Mouse (Mus musculus) CD4-positive helper T cell, adult 2 months (primary cell): Measurements from ENCODE around the gene Rbms3.

Experiments
- DNase-seq: peaks from one replicate; pipeline ENCODE4 v3.0.0-alpha.2; 2012; ENCODE audit warnings: low read depth, missing footprints, low spot score

The Rbms3 gene

DNA sequence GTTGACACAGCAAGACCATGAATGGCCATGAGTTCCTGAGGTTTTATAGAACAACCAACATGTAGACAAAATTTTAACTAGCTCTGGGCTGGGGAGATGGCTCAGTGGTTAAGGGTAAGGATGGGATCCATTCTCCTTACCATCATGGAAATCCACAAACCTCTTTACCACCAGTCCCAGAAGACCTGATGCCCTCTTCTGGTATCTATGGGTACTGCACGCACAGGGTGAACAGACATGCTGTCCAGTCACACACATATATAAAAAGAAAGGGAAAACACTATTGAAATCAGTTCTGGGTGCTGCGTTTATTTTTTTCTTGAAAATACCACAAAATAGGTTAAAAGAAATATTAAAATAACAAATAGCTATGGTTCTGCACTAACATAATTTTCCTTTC is 577.8 kb downstream of the Rbms3 start:
- no peak for DNase-seq

DNA sequence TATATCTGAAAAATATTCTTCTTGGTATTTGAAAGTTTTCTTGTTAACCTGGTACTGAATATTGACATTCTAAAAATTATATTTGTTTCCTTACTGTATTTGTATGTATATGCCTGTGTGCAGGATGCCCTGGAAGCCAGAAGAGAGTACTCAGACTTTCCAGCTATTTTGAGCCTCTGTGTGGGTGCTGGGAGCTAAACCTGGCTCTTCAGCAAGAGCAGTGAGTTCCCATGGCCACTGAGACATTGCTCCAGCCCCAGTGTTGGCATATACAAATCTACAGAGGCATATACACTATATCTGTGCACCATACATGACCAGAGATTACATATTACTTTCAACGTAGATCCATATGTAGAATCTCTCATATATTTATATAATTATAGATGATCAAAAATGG is 581.1 kb downstream of the Rbms3 start:
- no peak for DNase-seq

DNA sequence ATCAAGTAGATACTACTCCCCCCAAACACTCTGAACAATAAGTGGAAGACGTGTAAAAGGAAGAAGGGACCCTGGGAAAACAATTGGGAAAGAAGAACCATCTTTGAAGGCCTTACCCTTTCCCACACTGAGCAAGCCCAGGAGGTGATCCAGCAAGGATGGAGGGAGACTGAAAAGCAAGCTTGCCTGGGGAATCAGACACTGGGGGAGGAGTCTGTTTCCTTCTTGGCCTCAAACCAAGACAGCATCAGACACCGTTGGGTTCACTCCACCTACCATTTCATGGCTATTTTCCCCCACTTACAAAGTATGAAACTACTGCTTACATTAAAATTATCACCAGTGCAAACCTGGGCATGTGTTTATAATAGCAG is 587.7 kb downstream of the Rbms3 start:
- DNase-seq: no peak

DNA sequence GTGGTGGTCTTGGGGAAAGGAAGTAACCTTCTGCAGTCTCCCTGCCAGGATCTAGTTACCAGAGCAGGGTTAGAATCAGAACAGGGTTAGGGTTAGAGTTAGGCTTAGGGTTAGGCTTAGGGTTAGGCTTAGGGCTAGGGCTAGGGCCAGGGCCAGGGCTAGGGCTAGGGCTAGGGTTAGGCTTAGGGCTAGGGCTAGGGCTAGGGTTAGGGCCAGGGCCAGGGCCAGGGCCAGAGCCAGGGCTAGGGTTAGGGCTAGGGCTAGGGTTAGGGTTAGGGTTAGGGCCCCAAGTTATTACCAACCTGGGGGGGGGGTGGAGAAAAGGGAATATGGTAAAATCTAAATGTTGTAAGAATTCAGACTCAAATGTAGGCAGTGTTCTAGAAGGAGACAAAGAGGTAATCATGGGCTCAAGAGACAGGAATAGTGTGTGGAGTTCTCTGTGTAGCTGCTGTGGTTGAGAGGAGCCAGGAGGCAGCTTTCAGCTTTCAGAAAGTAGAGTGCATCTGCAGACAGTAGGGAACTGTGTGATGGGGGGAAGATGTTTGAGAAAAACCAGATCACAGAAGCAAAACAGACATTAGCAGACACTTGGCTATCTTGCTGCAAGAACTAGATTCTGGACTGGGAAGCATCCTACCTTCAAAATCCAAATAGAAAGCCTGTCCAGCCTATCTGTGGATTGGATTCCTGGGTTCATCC is 588.3 kb downstream of the Rbms3 start:
- no peak for DNase-seq

DNA sequence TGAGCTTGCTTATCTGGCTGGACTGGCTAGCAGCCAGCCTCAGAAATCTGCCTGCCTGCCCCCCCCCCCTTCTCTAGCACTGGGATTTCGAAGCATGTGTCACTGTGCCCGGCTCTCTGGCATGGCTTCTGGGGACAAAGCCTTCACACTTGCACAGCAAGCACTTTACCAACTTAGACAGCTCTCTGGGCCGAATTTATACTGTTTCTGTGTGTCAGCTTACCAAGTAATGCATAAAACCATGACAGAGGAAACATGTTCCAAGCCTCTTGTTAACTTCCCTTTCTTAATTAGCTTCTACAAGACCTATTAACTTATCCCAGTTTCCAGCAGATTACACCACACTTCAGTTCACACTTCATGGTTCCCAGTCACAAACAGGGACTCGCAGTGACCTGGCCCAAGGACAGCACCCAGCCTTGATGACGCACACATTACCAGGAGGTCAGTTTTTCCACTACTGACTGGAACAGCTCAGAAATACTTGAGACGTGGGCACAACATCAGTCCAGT is 589.7 kb downstream of the Rbms3 start:
- DNase-seq: no peak

DNA sequence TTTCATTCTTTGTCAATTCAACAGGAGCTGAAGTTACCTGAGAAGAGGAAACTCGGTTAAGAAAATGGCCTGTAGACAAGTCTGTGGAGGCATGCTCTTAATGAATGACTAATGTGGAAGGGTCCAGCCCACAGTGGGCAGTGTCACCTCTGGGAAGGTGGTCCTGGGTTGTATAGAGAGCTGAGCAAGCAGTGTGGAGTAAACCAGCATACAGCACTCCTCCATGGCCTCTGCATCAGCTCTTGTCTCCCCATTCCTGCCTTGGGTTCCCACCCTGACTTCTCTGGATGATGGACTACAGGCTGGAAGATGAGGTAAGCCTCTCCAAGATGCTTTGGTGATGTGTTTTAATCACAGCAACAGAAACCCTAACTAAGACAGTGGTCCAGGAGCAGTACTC is 597.0 kb downstream of the Rbms3 start:
- no peak for DNase-seq

DNA sequence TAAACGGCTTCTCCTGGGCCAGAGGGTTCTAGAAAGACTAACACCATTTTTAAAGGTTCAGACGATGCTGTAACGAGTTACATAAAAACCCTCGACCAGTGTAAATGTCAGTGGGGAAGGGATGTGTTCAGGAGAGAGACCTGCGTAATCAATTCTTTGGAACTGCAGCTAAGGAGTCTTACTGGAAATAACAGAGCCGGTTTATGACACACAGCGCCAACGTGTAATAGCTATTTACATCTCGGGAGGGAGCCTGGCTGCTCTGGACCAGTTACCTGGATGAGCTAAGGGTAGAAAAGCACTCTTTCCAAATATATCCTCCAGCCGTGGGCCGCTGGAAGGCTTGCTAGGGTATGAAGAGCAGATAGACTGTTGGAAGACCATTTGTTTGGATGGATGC is 598.5 kb downstream of the Rbms3 start:
- no peak for DNase-seq

DNA sequence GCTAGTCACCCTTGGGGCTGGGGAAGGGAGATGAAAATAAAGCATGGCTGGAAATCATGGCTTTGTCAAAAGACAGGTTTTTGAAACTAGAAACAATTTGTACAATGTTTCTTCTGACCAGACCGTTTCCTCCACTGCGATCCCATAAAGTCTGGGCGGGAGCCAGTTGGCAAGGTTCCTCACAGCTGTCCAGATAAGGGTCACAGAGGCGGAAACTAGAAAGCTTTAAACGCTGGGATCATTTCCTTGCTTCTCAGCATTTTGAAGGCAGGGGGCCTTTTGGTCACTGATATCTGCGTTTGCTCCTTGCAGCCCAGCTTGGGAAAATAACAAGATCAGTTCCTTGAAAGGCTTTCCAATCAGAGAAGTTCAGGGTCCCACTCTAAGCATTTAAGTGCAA is 598.9 kb downstream of the Rbms3 start:
- no peak for DNase-seq

DNA sequence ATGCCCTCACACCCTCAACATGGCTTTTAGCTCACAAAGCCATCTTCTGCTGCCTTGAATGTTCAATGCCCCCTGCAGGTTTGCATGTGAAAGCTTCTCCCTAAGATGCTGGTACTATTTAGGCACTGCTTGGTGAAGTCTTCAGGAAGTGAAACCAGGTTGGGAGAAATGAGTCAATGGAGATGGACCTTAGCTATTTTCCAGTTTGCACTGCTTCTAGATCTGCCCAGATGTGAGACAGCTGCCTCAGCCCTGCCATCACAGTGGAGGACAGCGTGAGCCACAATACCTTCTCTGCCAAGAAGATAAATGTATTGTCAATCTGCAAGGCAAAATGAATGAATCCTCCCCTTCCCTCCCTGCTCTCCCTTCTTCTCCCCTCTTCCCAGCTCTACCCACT is 599.8 kb downstream of the Rbms3 start:
- DNase-seq: no peak

DNA sequence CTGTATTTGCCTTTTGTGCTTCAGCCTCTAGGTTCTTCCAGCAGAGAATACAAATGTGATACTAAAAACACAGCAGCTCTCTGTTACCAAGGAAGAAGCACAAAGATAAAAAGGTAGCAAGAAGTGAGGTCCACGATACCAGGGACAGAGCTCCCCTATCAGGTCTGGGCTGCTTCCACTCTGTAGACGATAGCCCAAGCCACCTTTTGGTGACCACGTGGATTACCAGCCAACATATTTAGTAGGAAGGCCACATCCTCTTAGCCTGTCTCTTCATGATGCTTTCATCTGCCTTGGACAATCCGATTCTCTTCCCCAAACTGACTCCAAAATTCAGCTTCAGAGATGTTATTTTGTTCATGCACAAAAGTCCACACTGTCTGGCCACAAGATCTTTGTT is 601.1 kb downstream of the Rbms3 start:
- DNase-seq: no peak

DNA sequence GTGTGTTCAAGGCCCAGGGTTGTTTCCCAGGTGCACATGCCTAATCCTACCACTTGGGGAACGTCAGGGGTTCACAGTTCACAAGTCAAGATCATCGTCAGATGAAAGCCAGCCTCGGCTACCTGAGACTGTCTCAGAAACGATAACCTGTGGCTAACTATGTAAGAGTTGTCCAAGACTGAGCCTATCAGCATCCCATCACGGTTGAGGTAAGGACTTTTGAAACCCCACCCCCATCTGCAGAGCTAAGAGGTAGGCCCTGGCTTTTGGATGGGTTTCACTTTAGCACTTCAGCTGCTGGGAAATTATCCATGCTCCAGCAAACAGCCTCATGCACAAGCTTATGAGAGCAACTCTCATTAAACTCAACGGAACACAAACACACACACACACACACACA is 607.6 kb downstream of the Rbms3 start:
- DNase-seq: no peak

DNA sequence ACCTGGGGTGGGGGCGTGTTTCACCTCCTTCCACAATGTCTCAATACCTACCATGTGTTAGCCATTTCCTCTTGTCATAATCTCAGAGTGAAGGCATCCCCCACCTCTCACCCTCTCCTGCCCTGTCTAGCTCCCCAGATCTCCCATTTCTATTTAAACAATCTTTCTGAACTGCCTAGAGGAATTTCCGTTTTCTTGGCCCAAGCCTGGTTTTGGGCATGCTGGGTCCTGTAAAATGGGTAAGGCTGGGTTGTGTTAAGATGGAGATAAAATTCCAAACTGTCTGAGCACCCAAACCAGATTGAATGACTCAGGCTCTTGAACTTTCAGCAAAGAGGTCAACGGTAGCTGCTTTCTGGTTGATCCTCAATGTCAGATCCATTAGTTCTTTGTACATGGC is 608.2 kb downstream of the Rbms3 start:
- no peak for DNase-seq

DNA sequence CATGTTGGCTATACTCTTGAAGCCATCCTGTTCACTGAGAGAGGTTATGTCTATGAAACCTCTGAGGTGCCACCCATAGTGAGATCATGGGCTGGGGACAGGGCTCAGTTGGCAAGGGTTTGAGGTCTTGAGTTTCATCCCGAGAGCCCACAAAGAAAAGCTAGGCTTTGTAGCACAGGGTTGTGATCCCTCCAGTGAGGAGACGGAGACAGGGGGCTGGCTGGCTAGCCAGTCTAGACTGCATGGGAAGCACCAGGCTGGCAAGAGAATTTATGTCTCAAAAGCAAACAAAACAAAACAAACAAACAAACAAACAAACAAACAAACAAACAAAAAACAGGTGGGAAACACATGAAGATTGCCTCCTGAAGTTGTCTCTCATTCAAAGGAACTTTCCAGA is 609.5 kb downstream of the Rbms3 start:
- DNase-seq: no peak

DNA sequence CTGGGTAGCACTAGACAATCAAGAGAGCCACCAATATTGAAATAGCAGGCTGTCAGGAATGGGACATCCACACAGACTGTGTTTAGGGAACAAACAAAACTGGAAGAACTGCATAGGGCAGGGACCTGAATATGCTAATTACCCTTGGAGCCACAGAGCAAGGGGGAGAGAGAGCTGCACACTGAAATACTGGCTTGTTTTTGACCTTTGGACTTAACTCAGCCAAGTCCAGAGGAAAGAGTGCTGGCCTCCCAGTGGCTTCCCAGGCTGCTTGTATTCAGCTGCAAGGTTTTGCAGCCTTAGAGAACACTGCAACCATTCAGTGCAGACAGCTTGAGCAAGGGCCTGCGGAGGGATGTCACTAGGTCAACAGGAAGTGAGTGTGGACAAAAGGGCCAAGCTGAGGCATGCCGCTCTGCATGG is 611.0 kb downstream of the Rbms3 start:
- DNase-seq: no peak

DNA sequence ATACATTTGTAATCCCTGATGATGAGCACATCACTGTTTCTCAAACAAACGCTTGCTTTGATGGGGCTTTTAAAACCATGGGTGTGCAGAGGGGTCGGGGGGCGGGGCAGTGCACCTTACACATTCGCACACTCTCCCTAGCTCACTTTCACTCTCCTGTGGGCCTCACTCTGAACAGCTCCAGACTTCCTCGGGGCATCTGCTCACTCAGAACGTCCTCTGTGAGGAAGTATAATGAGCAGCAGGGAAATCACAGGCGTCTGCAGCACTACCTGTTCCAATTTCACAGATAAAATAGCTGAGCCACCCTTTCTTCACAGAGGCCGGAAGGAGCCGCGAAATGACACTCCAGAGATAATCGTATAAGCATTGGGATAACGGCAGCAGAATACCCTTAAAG is 611.4 kb downstream of the Rbms3 start:
- no peak for DNase-seq

DNA sequence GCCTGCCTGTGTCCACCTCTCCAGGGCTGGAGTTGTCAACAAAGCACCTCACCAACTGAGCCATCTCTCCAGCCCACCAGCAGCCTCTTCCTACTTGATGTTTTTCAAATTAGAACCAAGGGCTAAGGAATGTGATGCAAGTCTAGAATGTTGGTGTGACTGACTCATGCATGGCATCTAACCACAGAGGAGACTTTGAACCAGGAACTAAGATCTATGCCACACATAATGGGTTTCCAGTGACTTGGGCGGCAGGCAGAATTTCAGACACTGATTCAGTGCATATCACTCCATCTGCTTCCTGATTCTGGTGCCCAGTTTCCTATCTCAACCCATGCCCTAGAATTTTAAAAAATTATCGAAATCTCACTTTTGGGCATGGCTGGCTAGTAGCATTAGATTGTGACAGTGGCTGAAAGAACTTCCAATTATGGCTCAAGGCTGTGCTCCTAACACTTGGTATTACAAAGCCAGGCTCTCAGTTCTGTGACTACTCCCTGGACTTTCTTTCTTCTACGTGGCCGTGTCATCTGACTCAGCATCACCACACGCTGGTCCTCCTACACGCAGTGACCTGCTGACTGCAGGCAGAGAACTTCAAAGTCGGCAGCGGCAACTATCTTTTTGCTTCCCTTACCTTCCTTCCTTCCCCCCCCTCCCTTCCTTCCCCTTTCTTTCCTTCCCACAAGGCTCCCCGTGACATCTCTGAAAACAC is 613.0 kb downstream of the Rbms3 start:
- no peak for DNase-seq

DNA sequence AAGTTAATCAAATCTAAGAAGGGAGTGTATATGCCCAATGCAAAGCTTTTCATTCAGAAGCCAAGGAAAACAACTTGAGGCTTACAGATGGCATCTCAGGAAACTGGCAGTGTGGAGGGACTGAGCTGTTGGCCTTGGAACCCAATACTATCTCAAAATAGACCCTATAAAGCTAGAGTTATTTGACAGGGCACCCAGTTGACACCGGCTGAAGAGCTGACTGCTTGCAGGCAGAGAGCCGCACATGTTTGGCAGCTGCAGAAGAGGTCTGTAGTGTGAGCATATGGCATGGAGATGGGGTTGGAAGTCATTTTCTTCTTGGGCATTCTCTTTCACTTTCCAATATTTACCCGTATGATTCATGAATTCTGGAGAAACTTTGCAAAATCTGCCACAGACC is 616.3 kb downstream of the Rbms3 start:
- DNase-seq: no peak

DNA sequence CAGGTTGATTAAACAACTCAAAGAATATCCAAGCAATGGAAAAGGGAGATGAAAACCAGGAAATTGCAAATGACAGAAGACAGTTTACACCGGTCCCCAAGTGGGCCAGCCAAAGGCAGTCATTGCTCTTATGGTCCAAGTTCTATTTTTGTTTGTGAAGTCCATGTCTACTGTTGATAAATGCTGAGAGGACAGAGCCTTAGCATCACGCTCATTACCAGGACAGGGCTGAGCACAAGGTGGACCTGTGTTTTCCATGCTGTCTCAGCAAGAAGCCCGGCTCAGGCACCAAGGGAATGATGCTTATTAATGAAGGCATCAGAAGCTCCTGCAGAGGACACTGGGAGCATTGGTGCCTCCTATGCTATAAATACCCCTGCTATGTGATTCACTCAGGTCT is 618.9 kb downstream of the Rbms3 start:
- DNase-seq: no peak

DNA sequence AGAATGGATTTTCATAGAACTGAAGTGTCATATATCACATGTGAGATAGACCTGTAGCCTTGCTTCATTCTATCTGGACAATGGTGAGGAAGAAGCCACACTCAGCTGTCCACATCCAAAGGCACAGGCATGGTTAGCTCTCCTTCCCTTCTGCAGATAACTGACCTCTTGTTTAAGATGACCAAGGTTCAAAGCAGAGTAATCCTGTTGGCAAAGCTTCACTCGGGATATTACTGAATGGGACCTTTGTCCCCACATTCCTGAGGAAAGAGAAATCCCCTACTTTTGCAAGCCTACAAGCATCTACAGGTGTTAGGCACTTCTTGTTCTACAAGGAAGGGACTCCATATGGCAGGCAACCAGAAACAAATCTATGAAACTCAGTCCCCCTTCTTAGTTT is 621.5 kb downstream of the Rbms3 start:
- DNase-seq: no peak

DNA sequence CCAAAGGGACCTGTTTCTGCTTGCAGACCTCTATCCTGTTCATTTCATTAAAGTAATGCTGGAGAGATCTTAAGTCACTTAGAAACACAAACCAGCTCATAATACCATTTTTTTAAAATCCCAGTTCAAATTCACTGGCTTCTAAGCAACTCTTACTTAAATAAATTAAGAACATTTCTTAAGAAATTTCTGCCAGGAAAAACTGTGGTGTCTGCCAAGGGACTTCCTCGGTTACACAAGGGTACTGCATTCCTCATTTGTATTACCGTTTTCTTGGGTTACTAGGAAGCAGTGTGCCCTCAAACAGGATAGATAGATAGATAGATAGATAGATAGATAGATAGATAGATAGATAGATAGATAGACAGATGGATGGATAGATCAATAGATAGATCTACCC is 627.6 kb downstream of the Rbms3 start:
- no peak for DNase-seq

DNA sequence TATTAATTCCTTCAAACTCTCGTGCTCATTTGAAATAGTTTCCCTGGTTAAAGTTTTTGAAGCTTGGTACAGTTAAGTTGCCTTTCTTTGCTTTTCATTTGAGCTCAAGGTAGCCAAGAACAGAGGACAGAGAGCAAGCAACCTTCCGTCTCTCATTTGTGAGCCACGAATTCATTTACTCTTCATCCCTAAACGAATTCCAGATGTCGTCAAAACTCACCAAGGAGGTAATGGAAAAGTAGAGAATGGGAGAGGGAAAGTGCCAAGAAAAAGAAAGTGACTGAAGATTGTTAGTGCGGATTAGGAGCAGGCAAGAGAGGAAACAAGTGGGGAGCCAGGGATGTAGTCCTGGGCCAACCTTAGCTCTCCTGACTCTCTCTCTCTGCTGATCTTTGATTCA is 630.5 kb downstream of the Rbms3 start:
- no peak for DNase-seq

DNA sequence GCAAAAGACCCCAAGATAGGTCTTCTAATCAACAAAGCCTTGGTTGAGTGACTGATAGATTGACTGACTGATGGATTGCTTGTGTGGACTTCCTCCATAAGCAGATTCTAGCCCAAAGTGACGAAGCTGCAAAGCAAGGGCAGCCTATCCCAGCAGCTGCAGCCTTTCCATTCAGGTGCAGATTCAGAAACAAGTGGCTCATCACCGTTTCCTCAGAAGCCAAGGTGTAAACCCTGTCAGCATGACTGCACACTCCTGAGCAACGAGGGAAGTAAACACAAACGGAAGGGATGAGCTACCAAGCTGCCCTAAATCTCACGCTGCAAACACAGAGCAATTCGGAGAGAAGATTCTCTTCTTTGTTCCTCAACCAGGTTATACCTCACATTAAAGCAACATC is 639.4 kb downstream of the Rbms3 start:
- no peak for DNase-seq

DNA sequence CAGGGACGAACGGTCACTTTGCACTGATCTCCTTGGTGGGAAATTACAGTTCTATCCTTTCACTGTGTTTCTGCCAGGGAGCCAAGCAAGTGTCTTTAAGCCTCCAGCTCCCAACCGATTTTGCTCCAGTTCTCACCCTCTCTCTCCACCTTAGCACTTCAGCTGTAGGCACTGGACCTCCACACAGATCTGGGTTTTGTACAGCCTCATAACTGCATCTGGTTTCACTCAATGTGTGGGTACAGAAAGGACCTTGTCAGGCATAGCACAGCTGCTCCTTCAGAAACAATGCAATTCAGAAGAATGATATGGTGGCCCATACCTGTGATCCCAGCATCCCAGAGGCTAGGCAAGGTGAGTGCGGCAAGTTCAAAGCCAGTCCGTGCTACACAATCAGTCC is 648.9 kb downstream of the Rbms3 start:
- DNase-seq: no peak

DNA sequence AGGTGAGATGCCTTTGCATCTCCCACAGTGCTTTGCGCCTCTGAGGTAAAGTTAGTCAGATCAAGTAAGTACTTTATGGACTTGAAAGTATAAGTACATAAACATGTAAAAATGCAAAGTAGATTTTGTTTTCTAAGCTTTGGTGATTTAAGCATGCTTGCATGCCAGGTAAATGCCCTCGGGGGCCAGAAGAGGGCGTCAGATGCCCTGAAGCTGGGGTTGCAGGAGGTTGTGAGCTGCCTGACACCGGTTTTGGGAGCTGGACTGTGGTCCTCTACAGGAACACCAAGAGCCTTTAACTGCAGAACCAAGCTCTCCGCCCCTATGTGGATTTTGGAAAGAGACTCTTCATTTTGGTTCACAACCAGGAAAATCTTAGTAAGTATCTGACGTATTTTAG is 652.3 kb downstream of the Rbms3 start:
- no peak for DNase-seq
